Mouse (Mus musculus) liver (tissue): Measurements from ENCODE around the gene Ripply2.
"Not testable (repeated sequence)": the region's sequence is repeated elsewhere in the genome, so short reads cannot be mapped to it uniquely, and the experiment has no call there.

Experiments
- DNase-seq: peaks from one replicate; pipeline ENCODE4 v3.0.0-alpha.2; 2020; ENCODE audit warnings: mixed read lengths

Gene Ripply2

GRCm38 (mm10) chr9:87015288-87015937 is at the start of gene Ripply2:
TSS of gene Ripply2 (plus strand) at chr9:87015537.
- DNase-seq: peak; percentile 12

GRCm38 (mm10) chr9:86972471-86972870 is 42.9 kb upstream of the Ripply2 start:
- not testable (repeated sequence) for DNase-seq

- DNase-seq: no peak
Observed at GRCm38 (mm10) chr9:86973562-86973961, 41.8 kb upstream of the Ripply2 start.

GRCm38 (mm10) chr9:86976896-86977295 is 38.4 kb upstream of the Ripply2 start:
- no peak for DNase-seq

GRCm38 (mm10) chr9:86978257-86978907 is 37.0 kb upstream of the Ripply2 start:
- no peak for DNase-seq

GRCm38 (mm10) chr9:86980048-86980447 is 35.3 kb upstream of the Ripply2 start:
- DNase-seq: no peak

GRCm38 (mm10) chr9:86980942-86981341 is 34.4 kb upstream of the Ripply2 start:
- no peak for DNase-seq

GRCm38 (mm10) chr9:86981551-86981950 is 33.8 kb upstream of the Ripply2 start:
- DNase-seq: no peak

GRCm38 (mm10) chr9:86984583-86984982 is 30.8 kb upstream of the Ripply2 start:
- no peak for DNase-seq

GRCm38 (mm10) chr9:86985105-86985504 is 30.2 kb upstream of the Ripply2 start:
- no peak for DNase-seq

GRCm38 (mm10) chr9:86986703-86987296 is 28.5 kb upstream of the Ripply2 start:
- DNase-seq: no peak

GRCm38 (mm10) chr9:86989822-86990221 is 25.5 kb upstream of the Ripply2 start:
- DNase-seq: no peak

GRCm38 (mm10) chr9:86991758-86992157 is 23.6 kb upstream of the Ripply2 start:
- no peak for DNase-seq

GRCm38 (mm10) chr9:86997046-86997691 is 18.2 kb upstream of the Ripply2 start:
- DNase-seq: no peak

GRCm38 (mm10) chr9:86999956-87000582 is 15.3 kb upstream of the Ripply2 start:
- no peak for DNase-seq

GRCm38 (mm10) chr9:87004701-87005434 is 10.5 kb upstream of the Ripply2 start:
- DNase-seq: no peak

GRCm38 (mm10) chr9:87005435-87005779 is 9.9 kb upstream of the Ripply2 start:
- no peak for DNase-seq

- DNase-seq: no peak
Observed at GRCm38 (mm10) chr9:87008507-87008906, 6.8 kb upstream of the Ripply2 start.

GRCm38 (mm10) chr9:87008919-87009318 is 6.4 kb upstream of the Ripply2 start:
- DNase-seq: no peak

- DNase-seq: no peak
Observed at GRCm38 (mm10) chr9:87015938-87016294, 579 bp downstream of the Ripply2 start.

- DNase-seq: peak; percentile 97
Observed at GRCm38 (mm10) chr9:87021778-87022523, 6.6 kb downstream of the Ripply2 start, which contains the start of gene Cyb5r4. TSS of gene Cyb5r4 (plus strand) at chr9:87022014.

GRCm38 (mm10) chr9:87025764-87026163 is 10.4 kb downstream of the Ripply2 start:
- no peak for DNase-seq
